Mouse (Mus musculus): ENCODE measurements around the gene Cacna2d3.

- TF ChIP-seq POLR2A (IDR thresholded peaks at IDR 0.05; ENCODE audit: insufficient read depth, low read depth, low read length), result no peak
- no peak for TF ChIP-seq CTCF (IDR thresholded peaks at IDR 0.05)
- TF ChIP-seq EP300 (IDR thresholded peaks at IDR 0.05; ENCODE audit: insufficient read depth, low read depth, low read length), result no peak
Observed at GRCm38 (mm10) chr14:29305623-29306022, 416.0 kb downstream of the Cacna2d3 start.
